Mouse (Mus musculus): Measurements from ENCODE around the gene Nim1k. TPM values are rescaled to one million over a fixed set of nuclear protein-coding genes. Genes with fewer than 3 reads are reported as not detected.

Nim1k gene
- polyA plus RNA-seq, 1 experiment, result 0.11 TPM

DNA sequence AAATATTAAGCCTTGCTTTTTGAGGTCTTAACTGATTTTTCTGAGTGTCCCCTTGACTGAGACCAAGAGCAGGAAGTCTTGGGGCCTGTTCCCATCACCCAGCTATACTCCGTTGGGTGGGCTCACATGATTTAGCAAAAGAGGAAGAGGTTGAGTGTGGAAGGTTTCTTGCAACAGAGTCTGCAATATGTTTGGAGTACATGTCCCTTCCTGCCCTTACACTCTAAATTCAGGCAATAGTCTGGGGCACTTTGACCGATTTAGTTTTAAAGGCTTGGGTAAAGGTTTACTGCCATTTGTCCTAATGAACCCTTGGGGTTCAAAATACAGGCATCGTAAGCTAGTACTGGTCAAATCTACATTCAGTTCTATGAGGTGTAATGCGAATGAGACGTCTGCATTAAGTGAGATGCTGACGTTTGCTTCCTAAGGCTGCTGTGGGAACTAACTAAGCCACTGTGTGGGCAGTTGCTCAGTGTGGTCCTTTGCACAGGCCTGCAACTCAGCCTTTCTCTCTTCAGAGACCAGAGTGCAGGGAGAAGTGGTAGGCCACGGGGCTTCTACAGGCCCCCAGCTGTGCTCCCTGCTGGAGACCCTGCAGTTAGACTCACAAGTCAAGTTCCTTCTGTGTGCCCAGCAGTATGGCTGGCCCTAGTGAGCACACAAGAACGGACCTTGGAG, 42.4 kb downstream of the Nim1k start:
- Histone ChIP-seq H3K79me3 (ENCODE audit: low read depth) (no peaks in the 10 kb centered on the region), H3K79me2 (ENCODE audit: control insufficient read depth, insufficient read depth) (no peaks in the 10 kb centered on the region), H3K4me3 (ENCODE audit: insufficient read depth, poor library complexity, severe bottlenecking) (no peak overlapping the region), H3K27me3 (ENCODE audit: control insufficient read depth, insufficient read depth, insufficient read length) (no peaks in the 10 kb centered on the region), H3ac (ENCODE audit: control insufficient read depth, insufficient read length, low read depth) (no peak overlapping the region), H3K36me3 (ENCODE audit: control insufficient read depth, insufficient read depth) (peaks cover 27% of the 10 kb centered on the region)
- no peak for TF ChIP-seq MYOD1 (IDR thresholded peaks at IDR 0.05; ENCODE audit: control insufficient read depth, insufficient read length, low read depth)
- TF ChIP-seq CEBPB (IDR thresholded peaks at IDR 0.05; ENCODE audit: low read depth), result no peak
- TF ChIP-seq CTCF (IDR thresholded peaks at IDR 0.05; ENCODE audit: control insufficient read depth, insufficient read depth, insufficient read length), result no peak
- TF ChIP-seq USF1 (IDR thresholded peaks at IDR 0.05; ENCODE audit: low read depth), result no peak
- TF ChIP-seq MYOG (IDR thresholded peaks at IDR 0.05; ENCODE audit: control insufficient read depth, extremely low read depth, insufficient read length), result no peak
- TF ChIP-seq MAX (IDR thresholded peaks at IDR 0.05), result no peak
- no peak for TF ChIP-seq FOSL1 (IDR thresholded peaks at IDR 0.05; ENCODE audit: insufficient read depth, low read length, poor library complexity, severe bottlenecking)

DNA sequence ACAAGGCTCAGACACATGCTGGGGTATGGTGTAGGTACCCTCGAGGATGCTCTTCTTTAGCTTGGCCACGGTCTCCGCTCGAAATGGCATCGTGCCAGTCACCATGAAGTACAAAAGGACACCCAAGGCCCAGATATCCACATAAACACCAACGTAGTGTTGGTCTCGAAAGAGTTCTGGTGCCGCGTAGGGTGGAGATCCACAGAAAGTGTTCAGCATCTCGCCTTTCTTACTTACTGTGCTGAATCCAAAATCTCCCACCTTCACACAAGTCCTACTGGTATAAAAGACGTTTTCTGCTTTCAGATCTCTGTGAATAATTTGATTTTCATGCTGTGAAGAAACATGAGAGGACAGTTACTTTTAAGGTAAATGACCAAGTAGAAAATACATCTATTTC, 43.2 kb downstream of the Nim1k start:
- TF ChIP-seq MAX (IDR thresholded peaks at IDR 0.05) (no peak), MYOD1 (IDR thresholded peaks at IDR 0.05; ENCODE audit: control insufficient read depth, insufficient read length, low read depth) (no peak), FOSL1 (IDR thresholded peaks at IDR 0.05; ENCODE audit: insufficient read depth, low read length, poor library complexity, severe bottlenecking) (no peak), CEBPB (IDR thresholded peaks at IDR 0.05; ENCODE audit: low read depth) (no peak), MYOG (IDR thresholded peaks at IDR 0.05; ENCODE audit: control insufficient read depth, extremely low read depth, insufficient read length) (no peak), USF1 (IDR thresholded peaks at IDR 0.05; ENCODE audit: low read depth) (no peak), CTCF (IDR thresholded peaks at IDR 0.05; ENCODE audit: control insufficient read depth, insufficient read depth, insufficient read length) (no peak)
- H3K36me3 ChIP-seq (ENCODE audit: control insufficient read depth, insufficient read depth), result peaks cover 35% of the 10 kb centered on the region
- H3K79me2 ChIP-seq (ENCODE audit: control insufficient read depth, insufficient read depth), result no peaks in the 10 kb centered on the region
- no peaks in the 10 kb centered on the region for H3K79me3 ChIP-seq (ENCODE audit: low read depth)
- no peak overlapping the region for H3K4me3 ChIP-seq (ENCODE audit: insufficient read depth, poor library complexity, severe bottlenecking)
- H3K27me3 ChIP-seq (ENCODE audit: control insufficient read depth, insufficient read depth, insufficient read length), result no peaks in the 10 kb centered on the region
- no peak overlapping the region for H3ac ChIP-seq (ENCODE audit: control insufficient read depth, insufficient read length, low read depth)

DNA sequence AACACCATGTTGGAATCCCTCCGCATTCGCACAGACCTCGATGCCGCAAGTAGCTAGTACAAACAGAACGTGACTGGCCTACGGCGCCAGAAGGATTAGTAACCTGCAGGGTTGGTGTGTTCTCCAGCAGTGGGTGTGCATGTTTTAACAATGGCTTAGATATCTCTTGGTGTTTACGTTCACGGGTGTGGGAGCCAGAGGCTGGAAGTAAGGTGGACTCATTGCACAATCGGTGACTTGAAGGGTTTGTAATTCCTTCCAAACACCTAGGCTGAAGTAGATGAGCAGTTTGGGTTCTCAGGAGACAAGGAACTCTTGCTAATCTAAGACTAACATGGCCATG, 45.4 kb downstream of the Nim1k start:
- Histone ChIP-seq H3K79me2 (ENCODE audit: control insufficient read depth, insufficient read depth) (no peaks in the 10 kb centered on the region), H3K36me3 (ENCODE audit: control insufficient read depth, insufficient read depth) (peaks cover 54% of the 10 kb centered on the region), H3K79me3 (ENCODE audit: low read depth) (no peaks in the 10 kb centered on the region), H3K4me3 (ENCODE audit: insufficient read depth, poor library complexity, severe bottlenecking) (no peak overlapping the region), H3K27me3 (ENCODE audit: control insufficient read depth, insufficient read depth, insufficient read length) (no peaks in the 10 kb centered on the region), H3ac (ENCODE audit: control insufficient read depth, insufficient read length, low read depth) (no peak overlapping the region)
- TF ChIP-seq USF1 (IDR thresholded peaks at IDR 0.05; ENCODE audit: low read depth) (no peak), MAX (IDR thresholded peaks at IDR 0.05) (no peak), MYOG (IDR thresholded peaks at IDR 0.05; ENCODE audit: control insufficient read depth, extremely low read depth, insufficient read length) (no peak), FOSL1 (IDR thresholded peaks at IDR 0.05; ENCODE audit: insufficient read depth, low read length, poor library complexity, severe bottlenecking) (no peak), CTCF (IDR thresholded peaks at IDR 0.05; ENCODE audit: control insufficient read depth, insufficient read depth, insufficient read length) (no peak), MYOD1 (IDR thresholded peaks at IDR 0.05; ENCODE audit: control insufficient read depth, insufficient read length, low read depth) (no peak), CEBPB (IDR thresholded peaks at IDR 0.05; ENCODE audit: low read depth) (no peak)

DNA sequence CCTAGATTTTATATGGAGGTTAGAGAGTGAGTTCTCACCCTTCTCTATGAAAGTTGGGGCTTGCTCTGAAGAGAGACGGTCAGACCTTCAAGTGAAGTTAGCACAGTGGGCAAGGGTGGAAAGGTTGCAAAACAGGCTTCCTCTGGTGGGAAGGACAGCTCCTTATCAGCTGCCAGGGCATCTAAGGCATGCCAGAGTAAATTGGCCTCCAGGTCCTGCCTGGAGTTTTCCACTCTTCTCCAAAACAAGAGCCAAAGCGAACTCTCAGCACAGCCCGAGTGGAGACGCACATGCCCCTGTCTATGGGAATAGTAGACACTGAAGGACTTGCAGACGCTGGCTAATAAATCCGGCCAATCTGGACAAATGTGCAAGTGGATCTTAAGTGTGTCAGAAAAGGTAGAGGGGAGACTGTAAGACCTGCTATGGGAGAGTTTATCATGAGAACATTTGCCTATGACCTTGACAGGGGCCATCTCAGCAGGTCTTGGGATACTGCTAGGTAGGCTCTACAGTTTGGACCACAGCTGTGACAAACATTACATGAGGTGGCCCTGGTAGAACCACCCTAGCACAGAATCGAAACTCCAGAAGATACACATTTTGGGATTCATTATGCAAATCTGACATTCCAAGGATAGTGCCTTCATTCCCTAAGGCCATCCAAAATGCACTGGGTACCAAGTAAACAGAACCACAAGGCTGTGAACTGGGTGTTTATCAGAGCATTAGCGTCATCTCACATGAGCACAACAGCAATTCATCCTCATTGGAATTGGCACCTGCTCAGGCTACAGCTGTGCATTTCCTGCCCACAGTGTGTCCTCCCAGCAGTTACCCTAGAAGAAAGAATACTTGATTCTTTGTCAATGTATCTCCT, 46.1 kb downstream of the Nim1k start:
- TF ChIP-seq CTCF (IDR thresholded peaks at IDR 0.05; ENCODE audit: control insufficient read depth, insufficient read depth, insufficient read length) (no peak), MAX (IDR thresholded peaks at IDR 0.05) (no peak), FOSL1 (IDR thresholded peaks at IDR 0.05; ENCODE audit: insufficient read depth, low read length, poor library complexity, severe bottlenecking) (no peak), USF1 (IDR thresholded peaks at IDR 0.05; ENCODE audit: low read depth) (no peak), MYOD1 (IDR thresholded peaks at IDR 0.05; ENCODE audit: control insufficient read depth, insufficient read length, low read depth) (no peak), CEBPB (IDR thresholded peaks at IDR 0.05; ENCODE audit: low read depth) (no peak)
- H3ac ChIP-seq (ENCODE audit: control insufficient read depth, insufficient read length, low read depth), result no peak overlapping the region
- no peaks in the 10 kb centered on the region for H3K79me2 ChIP-seq (ENCODE audit: control insufficient read depth, insufficient read depth)
- H3K27me3 ChIP-seq (ENCODE audit: control insufficient read depth, insufficient read depth, insufficient read length), result no peaks in the 10 kb centered on the region
- peaks cover 59% of the 10 kb centered on the region for H3K36me3 ChIP-seq (ENCODE audit: control insufficient read depth, insufficient read depth)
- no peaks in the 10 kb centered on the region for H3K79me3 ChIP-seq (ENCODE audit: low read depth)
- H3K4me3 ChIP-seq (ENCODE audit: insufficient read depth, poor library complexity, severe bottlenecking), result no peak overlapping the region

DNA sequence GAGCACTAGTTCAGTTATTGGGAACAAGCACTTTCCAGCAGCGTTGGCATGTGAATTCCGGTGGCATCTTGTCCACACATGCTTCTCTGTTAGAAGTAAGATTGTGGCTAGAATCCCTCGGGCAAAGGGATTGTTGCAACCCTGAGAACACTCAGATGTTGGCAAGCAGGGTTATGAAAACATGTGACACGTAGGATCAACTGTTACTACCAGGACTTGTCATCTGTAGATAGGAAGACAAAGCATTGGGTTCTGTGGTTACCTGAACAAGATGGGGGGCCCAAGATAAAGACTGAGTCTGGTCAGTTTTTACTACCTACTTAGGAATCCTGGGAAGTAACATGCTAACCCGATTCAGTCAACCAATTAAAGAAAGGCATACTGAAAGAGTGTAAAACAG, 46.7 kb downstream of the Nim1k start:
- TF ChIP-seq MYOG (IDR thresholded peaks at IDR 0.05; ENCODE audit: control insufficient read depth, extremely low read depth, insufficient read length) (no peak), MYOD1 (IDR thresholded peaks at IDR 0.05; ENCODE audit: control insufficient read depth, insufficient read length, low read depth) (no peak), CEBPB (IDR thresholded peaks at IDR 0.05; ENCODE audit: low read depth) (no peak), CTCF (IDR thresholded peaks at IDR 0.05; ENCODE audit: control insufficient read depth, insufficient read depth, insufficient read length) (no peak), FOSL1 (IDR thresholded peaks at IDR 0.05; ENCODE audit: insufficient read depth, low read length, poor library complexity, severe bottlenecking) (no peak), MAX (IDR thresholded peaks at IDR 0.05) (no peak), USF1 (IDR thresholded peaks at IDR 0.05; ENCODE audit: low read depth) (no peak)

More for the DNA sequence above, 46.7 kb downstream of the Nim1k start:
- Histone ChIP-seq H3K36me3 (ENCODE audit: control insufficient read depth, insufficient read depth) (peaks cover 65% of the 10 kb centered on the region), H3K79me2 (ENCODE audit: control insufficient read depth, insufficient read depth) (no peaks in the 10 kb centered on the region), H3K27me3 (ENCODE audit: control insufficient read depth, insufficient read depth, insufficient read length) (no peaks in the 10 kb centered on the region), H3K4me3 (ENCODE audit: insufficient read depth, poor library complexity, severe bottlenecking) (no peak overlapping the region), H3ac (ENCODE audit: control insufficient read depth, insufficient read length, low read depth) (no peak overlapping the region), H3K79me3 (ENCODE audit: low read depth) (no peaks in the 10 kb centered on the region)
